Mouse (Mus musculus) hematopoietic multipotent progenitor cell, adult 10-12 weeks (in vitro differentiated cells): ENCODE data around the gene Pld5. TPM values are rescaled to one million over a fixed set of nuclear protein-coding genes. Genes with fewer than 3 reads are reported as not detected.

ENCODE experiments used
- polyA plus RNA-seq: library from polyadenylated mRNA; stranded (reverse); fragments of >175 nt; gene quantifications from 2 replicates; pipeline ENCODE4 v1.2.3, GENCODE M21; 2012; ENCODE audit warnings: low replicate concordance

Gene Pld5
- 0.20 TPM in 1 of 2 replicates, not detected in the other for polyA plus RNA-seq

DNA sequence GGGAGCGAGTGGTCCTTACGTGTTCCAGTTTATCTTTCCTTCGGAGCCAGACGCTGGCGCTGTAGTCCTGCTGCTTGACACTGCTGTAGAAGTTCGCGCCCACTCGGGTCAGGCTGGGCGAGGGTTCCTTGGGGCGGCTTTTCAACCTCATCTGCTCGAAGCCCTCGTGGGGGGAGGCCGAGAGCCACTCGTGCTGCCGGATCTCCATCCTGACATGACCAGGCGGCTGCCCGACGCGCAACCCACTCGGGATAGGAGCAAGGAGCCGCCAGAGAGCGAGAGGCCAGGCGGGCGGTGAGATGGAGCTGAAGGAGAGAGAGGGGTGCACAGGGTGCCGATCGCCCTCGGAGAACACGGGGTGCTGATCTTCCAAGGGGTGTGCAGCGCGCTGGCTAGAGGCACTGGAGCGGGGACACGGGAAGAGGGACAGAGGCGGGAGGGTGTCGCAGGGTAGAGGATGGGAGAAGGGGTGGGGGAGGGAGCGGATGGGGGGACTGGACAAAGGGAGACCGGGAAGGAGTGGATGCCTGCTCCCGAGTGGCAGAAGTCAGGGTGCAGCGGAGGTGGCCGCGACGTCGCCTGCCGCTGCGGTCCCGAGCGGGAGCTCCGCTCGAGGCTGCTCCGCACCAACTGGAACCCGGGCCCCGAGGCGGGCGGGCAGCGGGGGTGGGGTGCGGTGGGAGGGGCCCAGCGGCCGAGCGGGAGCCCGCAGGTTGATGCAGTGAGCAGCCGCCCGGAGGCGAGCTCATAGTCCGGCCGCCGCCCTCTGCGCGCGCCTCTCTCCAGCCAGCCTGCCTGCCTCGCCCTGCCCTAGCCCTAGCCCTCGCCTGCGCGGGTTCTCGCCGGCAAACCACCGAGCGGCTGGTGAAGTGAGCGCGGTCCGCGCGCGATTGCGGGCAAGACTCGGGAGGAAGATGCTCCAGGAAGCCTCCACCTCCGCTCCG is at the start of gene Pld5:
Gene Pld5, minus strand, starts transcription at position 646 of the 944 bp plus-strand sequence.

DNA sequence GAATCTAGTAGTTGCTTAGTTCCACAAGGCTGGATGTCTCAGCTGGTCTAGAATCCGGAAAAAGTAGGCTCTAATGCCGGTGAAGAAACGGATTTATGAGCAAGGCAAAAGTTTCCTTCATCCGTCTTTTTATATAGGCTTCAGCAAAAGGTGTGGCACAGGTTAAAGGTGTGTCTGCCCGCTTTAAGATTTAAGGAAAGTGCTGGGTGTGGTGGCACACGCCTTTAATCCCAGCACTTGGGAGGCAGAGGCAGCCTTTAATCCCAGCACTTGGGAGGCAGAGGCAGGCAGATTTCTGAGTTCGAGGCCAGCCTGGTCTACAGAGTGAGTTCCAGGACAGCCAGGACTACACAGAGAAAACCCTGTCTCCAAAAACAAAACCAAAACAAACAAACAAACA is 296.1 kb downstream of the Pld5 start, which contains the start of gene Rbm8a2:
Gene Rbm8a2, minus strand, starts transcription at position 101 of the 400 bp plus-strand sequence.

GRCm38 (mm10) chr1:175920029-175920428 is 355.1 kb downstream of the Pld5 start, which contains the start of gene Gm38100:
TSS of gene Gm38100 (plus strand) at chr1:175920329.

